Mouse (Mus musculus): ENCODE data around the gene Mfsd14b.

DNA sequence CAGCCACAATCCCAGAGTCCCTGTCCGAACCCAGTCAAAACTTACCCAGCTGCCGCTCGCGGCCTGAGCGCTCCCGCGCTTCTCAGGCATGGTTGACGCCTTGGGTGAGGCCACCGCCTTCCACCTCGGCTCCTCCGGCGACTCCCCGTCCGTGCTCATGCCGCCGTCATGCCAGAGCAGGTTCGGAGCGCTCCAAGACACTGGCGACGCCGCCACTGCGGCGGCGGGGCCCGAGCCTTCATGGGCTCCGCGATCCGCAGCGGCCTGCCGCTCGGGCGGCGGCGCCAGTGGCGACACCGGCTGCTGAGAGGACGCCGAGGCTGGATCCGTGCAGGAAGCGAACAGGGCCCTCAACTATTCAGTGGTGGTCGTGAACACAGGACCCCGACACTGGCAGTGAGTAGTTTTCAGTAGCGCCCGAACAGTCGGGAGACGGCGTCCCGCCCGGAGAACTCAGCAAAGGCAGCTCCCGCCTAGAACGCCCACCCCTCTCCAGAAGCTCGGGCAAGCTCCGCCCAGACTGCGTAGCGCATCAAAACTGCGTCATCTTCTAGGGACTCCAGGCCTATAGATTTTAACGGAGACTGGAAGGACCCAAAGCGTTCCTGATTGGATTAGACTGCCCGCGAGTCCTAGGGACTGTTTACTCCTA is at the start of gene Mfsd14b:
- peak; percentile 53; the same call in 1 of the 2 replicates for TF ChIP-seq POLR2A (IDR thresholded peaks at IDR 0.05; ENCODE audit: extremely low read depth, insufficient read depth, low read length)
- TF ChIP-seq CTCF (IDR thresholded peaks at IDR 0.05; ENCODE audit: low read depth, low read length): no peak

All from liver, adult 2 months (tissue).